Mouse (Mus musculus): ENCODE data around the gene Olfr1353. TPM values are rescaled to one million over a fixed set of nuclear protein-coding genes. Genes with fewer than 3 reads are reported as not detected.
"Not testable (repeated sequence)": the region's sequence is repeated elsewhere in the genome, so short reads cannot be mapped to it uniquely, and the experiment has no call there.

The Olfr1353 gene
- not detected in 2 replicates for polyA plus RNA-seq (2012; ENCODE audit: insufficient read depth, insufficient read length, low replicate concordance, missing spikeins)

DNA sequence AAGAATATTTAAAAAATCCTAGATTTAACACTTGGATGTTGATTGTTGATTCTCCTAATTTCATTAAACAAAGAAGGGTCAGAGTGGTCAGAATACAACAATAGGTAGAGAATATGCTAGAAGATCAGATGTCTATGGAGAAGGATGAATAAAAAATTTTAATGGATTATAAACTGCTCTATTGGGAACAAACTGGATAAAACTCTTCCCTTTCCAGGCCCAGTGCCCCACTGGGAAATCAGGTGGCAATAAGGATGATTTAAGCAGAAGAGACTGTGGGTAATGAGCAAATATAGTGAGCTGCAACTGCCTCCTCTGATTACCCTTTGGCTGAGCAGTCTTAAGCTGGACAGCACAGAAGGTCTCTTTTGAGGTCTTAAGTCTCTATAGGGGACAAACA, at the start of gene Olfr1353:
Gene Olfr1353 (plus strand): TSS at position 301 of the 400 bp plus-strand sequence.
- not testable (repeated sequence) for H3K27ac ChIP-seq (ENCODE audit: insufficient read depth, low read depth, low read length); H3K4me1 ChIP-seq (ENCODE audit: control insufficient read depth, insufficient read depth, low read length); H3K4me3 ChIP-seq (ENCODE audit: insufficient read depth, low read depth, low read length)

DNA sequence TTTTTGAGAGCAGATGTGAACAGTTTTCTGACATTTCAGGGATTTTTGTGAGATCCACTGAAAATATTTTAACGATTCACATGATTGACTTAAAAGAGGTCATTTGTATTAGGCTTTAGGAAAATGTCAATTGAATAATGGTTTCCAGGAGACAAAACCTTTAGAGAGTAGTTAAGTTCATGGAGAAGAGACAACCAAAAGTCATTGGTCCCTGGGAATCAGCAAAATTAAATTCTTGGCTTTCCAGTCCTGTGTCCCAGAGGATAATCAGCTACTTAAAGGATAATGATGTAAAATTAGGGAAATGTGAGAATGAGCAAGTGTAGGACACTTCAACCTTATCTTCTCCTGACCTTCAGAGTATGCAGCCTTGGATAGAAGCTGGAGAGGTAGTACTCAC, 12.8 kb upstream of the Olfr1353 start, which contains the start of gene Olfr8:
Gene Olfr8 (plus strand): TSS at position 301 of the 400 bp plus-strand sequence.
- not testable (repeated sequence) for H3K4me3 ChIP-seq (ENCODE audit: insufficient read depth, low read depth, low read length); H3K27ac ChIP-seq (ENCODE audit: insufficient read depth, low read depth, low read length); H3K4me1 ChIP-seq (ENCODE audit: control insufficient read depth, insufficient read depth, low read length)
- 91% methylated on average over 1 of the region's 1 CpGs for WGBS

DNA sequence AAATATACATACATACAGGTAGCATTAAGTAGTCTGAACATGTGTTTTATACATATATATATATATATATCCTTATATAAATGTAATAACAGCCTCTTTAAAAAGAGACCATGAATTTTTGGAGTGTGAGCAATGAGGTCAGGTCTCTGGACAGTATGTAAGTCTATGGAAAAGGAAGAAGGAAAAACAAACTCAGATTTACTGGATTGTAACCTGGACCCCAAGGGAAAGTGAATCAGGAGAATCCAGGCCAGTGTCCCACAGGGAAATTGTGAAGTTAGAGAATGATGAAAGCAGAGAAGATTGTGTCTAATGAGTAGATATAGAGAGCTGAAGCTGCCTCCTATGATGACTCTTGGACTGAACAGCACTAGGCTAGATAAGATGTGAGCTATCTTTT, 17.6 kb downstream of the Olfr1353 start, which contains the start of gene Olfr1352:
Gene Olfr1352 (plus strand): TSS at position 301 of the 400 bp plus-strand sequence.
- no peaks in the 10 kb centered on the region for H3K4me1 ChIP-seq (ENCODE audit: control insufficient read depth, insufficient read depth, low read length)
- no peak for TF ChIP-seq POLR2A (IDR thresholded peaks at IDR 0.05; ENCODE audit: insufficient read depth, low read depth, low read length)
- TF ChIP-seq CTCF (IDR thresholded peaks at IDR 0.05; ENCODE audit: insufficient read depth, low read depth, low read length): no peak
- H3K27ac ChIP-seq (ENCODE audit: insufficient read depth, low read depth, low read length): no peak within 1 kb of the TSS
- no peak within 1 kb of the TSS for H3K4me3 ChIP-seq (ENCODE audit: insufficient read depth, low read depth, low read length)

DNA sequence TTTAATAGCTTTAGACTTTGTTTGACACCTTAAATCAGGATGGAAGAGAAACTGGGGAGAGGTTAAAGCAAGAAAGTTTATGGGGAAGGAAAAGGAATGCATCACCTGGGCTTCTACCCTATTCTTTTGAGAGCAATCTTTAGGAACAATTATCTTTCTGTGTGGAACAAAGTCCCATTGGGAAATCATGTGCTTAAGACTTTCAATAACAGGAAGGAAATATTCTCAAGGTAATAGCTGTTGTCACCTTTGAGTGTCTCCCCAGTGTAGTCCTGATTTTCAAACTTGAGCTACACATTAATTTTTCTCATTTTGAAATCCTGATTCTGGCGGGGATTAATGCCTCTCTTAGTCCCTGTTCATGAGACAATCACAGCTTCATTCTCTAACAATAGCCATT, 49.1 kb downstream of the Olfr1353 start, which contains the start of gene Olfr1351:
Gene Olfr1351 (plus strand): TSS at position 301 of the 400 bp plus-strand sequence.
- Histone ChIP-seq H3K4me3 (ENCODE audit: insufficient read depth, low read depth, low read length) (no peak within 1 kb of the TSS), H3K4me1 (ENCODE audit: control insufficient read depth, insufficient read depth, low read length) (no peaks in the 10 kb centered on the region), H3K27ac (ENCODE audit: insufficient read depth, low read depth, low read length) (no peak within 1 kb of the TSS)
- whole genome bisulfite sequencing: 63% methylated on average over 1 of the region's 1 CpGs
- no peak for TF ChIP-seq CTCF (IDR thresholded peaks at IDR 0.05; ENCODE audit: insufficient read depth, low read depth, low read length)
- no peak for TF ChIP-seq POLR2A (IDR thresholded peaks at IDR 0.05; ENCODE audit: insufficient read depth, low read depth, low read length)

Other genes starting within 250 kb of the Olfr1353 start
- gene Casp14, start 245.0 kb upstream of the Olfr1353 start, polyA plus RNA-seq (2012; ENCODE audit: insufficient read depth, insufficient read length, low replicate concordance, missing spikeins): not detected in 2 replicates
- gene Ccdc105, start 210.2 kb upstream of the Olfr1353 start, polyA plus RNA-seq (2012; ENCODE audit: insufficient read depth, insufficient read length, low replicate concordance, missing spikeins): not detected in 2 replicates
- gene Slc1a6, start 182.8 kb upstream of the Olfr1353 start, polyA plus RNA-seq (2012; ENCODE audit: insufficient read depth, insufficient read length, low replicate concordance, missing spikeins): not detected in 2 replicates
- gene Olfr1356, start 111.1 kb upstream of the Olfr1353 start, polyA plus RNA-seq (2012; ENCODE audit: insufficient read depth, insufficient read length, low replicate concordance, missing spikeins): not detected in 2 replicates
- gene Olfr1355, start 87.8 kb upstream of the Olfr1353 start, polyA plus RNA-seq (2012; ENCODE audit: insufficient read depth, insufficient read length, low replicate concordance, missing spikeins): not detected in 2 replicates
- not detected in 2 replicates for gene Olfr1354, start 50.1 kb upstream of the Olfr1353 start, polyA plus RNA-seq (2012; ENCODE audit: insufficient read depth, insufficient read length, low replicate concordance, missing spikeins)
- not detected in 2 replicates for gene Olfr8, start 12.7 kb upstream of the Olfr1353 start, polyA plus RNA-seq (2012; ENCODE audit: insufficient read depth, insufficient read length, low replicate concordance, missing spikeins)
- gene Olfr1352, start 17.7 kb downstream of the Olfr1353 start, polyA plus RNA-seq (2012; ENCODE audit: insufficient read depth, insufficient read length, low replicate concordance, missing spikeins): not detected in 2 replicates
- not detected in 2 replicates for gene Olfr1351, start 49.2 kb downstream of the Olfr1353 start, polyA plus RNA-seq (2012; ENCODE audit: insufficient read depth, insufficient read length, low replicate concordance, missing spikeins)
- not detected in 2 replicates for gene Olfr57, start 65.4 kb downstream of the Olfr1353 start, polyA plus RNA-seq (2012; ENCODE audit: insufficient read depth, insufficient read length, low replicate concordance, missing spikeins)
- gene 2610008E11Rik, start 134.3 kb downstream of the Olfr1353 start, polyA plus RNA-seq (2012; ENCODE audit: insufficient read depth, insufficient read length, low replicate concordance, missing spikeins): not detected in 2 replicates
- gene Vmn2r80, start 185.5 kb downstream of the Olfr1353 start, polyA plus RNA-seq (2012; ENCODE audit: insufficient read depth, insufficient read length, low replicate concordance, missing spikeins): not detected in 2 replicates